Mouse (Mus musculus) megakaryocyte, embryonic 14.5 days (primary cell): ENCODE results near the gene Abcb5. TPM values are rescaled to one million over a fixed set of nuclear protein-coding genes. Genes with fewer than 3 reads are reported as not detected.
"Not testable (repeated sequence)": the region's sequence is repeated elsewhere in the genome, so short reads cannot be mapped to it uniquely, and the experiment has no call there.

Source experiments
- H3K27me3 ChIP-seq: replicated peaks from 2 replicates; pipeline ENCODE3; 2012; ENCODE audit warnings: inconsistent platforms
- H3K36me3 ChIP-seq: replicated peaks from 2 replicates; pipeline ENCODE3; 2012; ENCODE audit warnings: low read length, inconsistent platforms, mixed read lengths
- H3K4me1 ChIP-seq: 2 replicates; pipeline ENCODE4 v1.6.1; 2012; ENCODE audit warnings: inconsistent platforms
- H3K4me3 ChIP-seq: replicated peaks from 2 replicates; pipeline ENCODE3; 2012; ENCODE audit warnings: moderate library complexity, mild to moderate bottlenecking, inconsistent platforms
- H3K9me3 ChIP-seq: 2 replicates; pipeline ENCODE4 v1.6.1; 2012; ENCODE audit warnings: inconsistent platforms
- FLI1 ChIP-seq: IDR thresholded peaks from 2 replicates; pipeline ENCODE4 v1.6.1; 2012; ENCODE audit warnings: low read length, inconsistent platforms, mixed read lengths
- GATA1 ChIP-seq: IDR thresholded peaks from 3 replicates; pipeline ENCODE4 v1.6.1; 2012; ENCODE audit warnings: mixed read lengths, low read length, inconsistent platforms, borderline replicate concordance
- polyA plus RNA-seq: library from polyadenylated mRNA; stranded (reverse); fragments of >175 nt; gene quantifications from 2 replicates; pipeline ENCODE4 v1.2.3, GENCODE M21; 2012; ENCODE audit warnings: low replicate concordance; ENCODE audit not compliant: insufficient read depth

The Abcb5 gene
- not detected in 2 replicates for polyA plus RNA-seq

DNA sequence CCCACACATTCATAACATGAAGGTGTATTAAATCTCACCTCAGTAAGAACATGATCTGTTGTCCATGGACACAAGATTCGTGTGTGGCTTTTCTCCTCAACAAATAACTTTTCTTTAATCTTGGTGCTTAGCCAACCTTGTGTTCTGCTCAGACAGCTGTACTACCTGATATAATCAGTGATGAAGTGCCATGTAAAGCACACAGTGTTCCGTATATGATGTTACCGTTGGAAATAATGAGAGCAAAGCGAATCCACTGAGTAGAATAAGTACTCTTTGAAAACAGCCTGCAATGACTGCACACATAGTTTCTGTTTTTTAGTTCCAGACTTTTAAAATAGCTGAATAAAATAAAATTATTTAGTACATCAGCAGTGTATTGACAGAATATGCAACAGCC, at the start of gene Abcb5:
TSS of gene Abcb5 (minus strand) at position 101 of the 400 bp plus-strand sequence.
- no peaks in the 10 kb centered on the region for H3K4me1 ChIP-seq
- H3K36me3 ChIP-seq = no peaks in the 10 kb centered on the region
- H3K9me3 ChIP-seq = peaks cover 5% of the 10 kb centered on the region; the same call in 1 of the 2 replicates
- TF ChIP-seq GATA1 (no peak), FLI1 (no peak)
- no peaks in the 10 kb centered on the region for H3K27me3 ChIP-seq
- H3K4me3 ChIP-seq = no peak within 1 kb of the TSS

DNA sequence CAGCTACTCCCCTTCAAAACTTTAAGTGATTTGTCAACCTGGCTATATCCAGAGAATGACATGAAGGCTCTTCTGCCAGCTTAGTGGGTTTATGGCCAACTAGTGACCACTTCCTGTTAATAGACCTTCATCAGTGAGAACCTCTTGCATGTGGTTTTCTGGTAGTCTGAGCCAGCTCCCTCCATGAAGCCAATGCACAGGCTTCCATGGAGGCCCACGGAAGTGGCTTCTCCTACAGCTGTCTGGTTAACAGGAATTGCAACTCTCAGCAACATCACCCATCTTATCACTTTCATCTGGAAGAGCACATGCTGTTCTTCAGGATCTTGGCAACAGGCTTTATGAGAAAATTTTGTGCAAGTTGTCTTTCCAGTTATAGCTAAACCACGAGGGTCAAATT, 33.0 kb upstream of the Abcb5 start:
- Histone ChIP-seq H3K4me1 (peaks cover 42% of the 10 kb centered on the region), H3K36me3 (no peaks in the 10 kb centered on the region), H3K4me3 (no peak overlapping the region), H3K9me3 (no peaks in the 10 kb centered on the region), H3K27me3 (no peaks in the 10 kb centered on the region)
- TF ChIP-seq FLI1 (no peak), GATA1 (no peak)

- Histone ChIP-seq H3K4me1 (peaks cover 32% of the 10 kb centered on the region), H3K27me3 (no peaks in the 10 kb centered on the region), H3K9me3 (peaks cover 15% of the 10 kb centered on the region), H3K4me3 (no peak overlapping the region), H3K36me3 (no peaks in the 10 kb centered on the region)
- no peak for TF ChIP-seq GATA1
- no peak for TF ChIP-seq FLI1
Measured at GRCm38 (mm10) chr12:118994328-118995166, 28.3 kb upstream of the Abcb5 start.

GRCm38 (mm10) chr12:118984852-118985251, 18.6 kb upstream of the Abcb5 start:
- Histone ChIP-seq H3K4me1 (no peaks in the 10 kb centered on the region), H3K27me3 (no peaks in the 10 kb centered on the region), H3K9me3 (peaks cover 4% of the 10 kb centered on the region; the same call in 1 of the 2 replicates), H3K36me3 (no peaks in the 10 kb centered on the region), H3K4me3 (no peak overlapping the region)
- TF ChIP-seq GATA1 (no peak), FLI1 (no peak)

GRCm38 (mm10) chr12:118930386-118931318, 35.6 kb downstream of the Abcb5 start:
- H3K27me3 ChIP-seq = no peaks in the 10 kb centered on the region
- H3K36me3 ChIP-seq = no peaks in the 10 kb centered on the region
- TF ChIP-seq GATA1 = no peak
- no peak for TF ChIP-seq FLI1
- H3K9me3 ChIP-seq = no peaks in the 10 kb centered on the region
- H3K4me1 ChIP-seq = no peaks in the 10 kb centered on the region
- H3K4me3 ChIP-seq = no peak overlapping the region

- H3K4me3 ChIP-seq = no peak overlapping the region
- TF ChIP-seq FLI1 (no peak), GATA1 (no peak)
- no peaks in the 10 kb centered on the region for H3K36me3 ChIP-seq
- H3K27me3 ChIP-seq = no peaks in the 10 kb centered on the region
- H3K9me3 ChIP-seq = no peaks in the 10 kb centered on the region
- no peaks in the 10 kb centered on the region for H3K4me1 ChIP-seq
Measured at GRCm38 (mm10) chr12:118926813-118927281, 39.4 kb downstream of the Abcb5 start.

GRCm38 (mm10) chr12:118923874-118924273, 42.3 kb downstream of the Abcb5 start:
- not testable (repeated sequence) for H3K4me3 ChIP-seq, H3K27me3 ChIP-seq, H3K9me3 ChIP-seq, H3K36me3 ChIP-seq, H3K4me1 ChIP-seq

GRCm38 (mm10) chr12:118917771-118918170, 48.5 kb downstream of the Abcb5 start:
- TF ChIP-seq FLI1 (no peak), GATA1 (no peak)
- H3K27me3 ChIP-seq = no peaks in the 10 kb centered on the region
- no peaks in the 10 kb centered on the region for H3K4me1 ChIP-seq
- no peaks in the 10 kb centered on the region for H3K36me3 ChIP-seq
- no peaks in the 10 kb centered on the region for H3K9me3 ChIP-seq
- no peak overlapping the region for H3K4me3 ChIP-seq

DNA sequence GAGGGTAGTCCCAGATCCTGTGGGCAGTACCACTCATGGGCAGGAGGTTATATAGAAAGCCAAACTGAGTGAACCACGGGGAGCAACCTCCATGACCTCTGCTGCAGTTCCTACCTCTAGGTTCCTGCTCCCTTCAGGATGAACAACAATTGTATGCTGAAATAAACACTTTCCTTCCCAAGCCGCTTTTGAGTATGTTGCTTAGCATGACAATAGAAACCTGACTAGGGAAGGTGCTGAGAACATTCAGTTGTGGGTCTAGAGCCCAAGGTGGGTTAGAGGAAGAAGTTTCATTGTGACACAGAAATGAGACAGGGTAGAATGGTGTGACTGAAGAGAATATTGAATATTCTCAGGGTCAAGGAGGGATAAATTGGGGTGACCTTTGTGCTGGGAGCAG, 55.9 kb downstream of the Abcb5 start:
- Histone ChIP-seq H3K4me3 (no peak overlapping the region), H3K4me1 (no peaks in the 10 kb centered on the region), H3K36me3 (no peaks in the 10 kb centered on the region), H3K9me3 (no peaks in the 10 kb centered on the region), H3K27me3 (no peaks in the 10 kb centered on the region)
- TF ChIP-seq GATA1 (no peak), FLI1 (no peak)

DNA sequence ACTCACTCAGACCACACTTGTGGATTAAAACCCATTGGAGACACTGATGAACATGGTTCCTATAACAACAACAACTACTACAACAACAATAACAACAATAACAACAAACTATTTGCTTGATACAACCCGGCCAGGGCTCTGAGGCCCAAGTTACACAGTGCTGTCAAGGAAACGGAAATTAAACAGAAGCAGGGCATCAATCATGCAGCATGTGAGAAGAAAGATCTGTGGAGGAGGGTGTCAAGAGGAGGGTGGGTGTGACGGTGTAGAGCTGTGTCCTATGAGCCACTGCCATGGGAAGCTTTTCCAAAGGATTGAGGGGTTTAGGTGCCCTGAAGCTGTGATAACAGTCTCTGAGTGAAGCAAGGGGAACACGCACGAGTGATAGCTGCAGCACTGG, 64.0 kb downstream of the Abcb5 start:
- Histone ChIP-seq H3K4me3 (no peak overlapping the region), H3K36me3 (no peaks in the 10 kb centered on the region), H3K9me3 (no peaks in the 10 kb centered on the region), H3K27me3 (no peaks in the 10 kb centered on the region), H3K4me1 (no peaks in the 10 kb centered on the region)
- TF ChIP-seq FLI1 (no peak), GATA1 (no peak)
